Mouse (Mus musculus): ENCODE data around the gene Cdk7. TPM values are rescaled to one million over a fixed set of nuclear protein-coding genes. Genes with fewer than 3 reads are reported as not detected.
"Not testable (repeated sequence)": the region's sequence is repeated elsewhere in the genome, so short reads cannot be mapped to it uniquely, and the experiment has no call there.

The Cdk7 gene
- polyA plus RNA-seq, 1 experiment, result 0.42 TPM

DNA sequence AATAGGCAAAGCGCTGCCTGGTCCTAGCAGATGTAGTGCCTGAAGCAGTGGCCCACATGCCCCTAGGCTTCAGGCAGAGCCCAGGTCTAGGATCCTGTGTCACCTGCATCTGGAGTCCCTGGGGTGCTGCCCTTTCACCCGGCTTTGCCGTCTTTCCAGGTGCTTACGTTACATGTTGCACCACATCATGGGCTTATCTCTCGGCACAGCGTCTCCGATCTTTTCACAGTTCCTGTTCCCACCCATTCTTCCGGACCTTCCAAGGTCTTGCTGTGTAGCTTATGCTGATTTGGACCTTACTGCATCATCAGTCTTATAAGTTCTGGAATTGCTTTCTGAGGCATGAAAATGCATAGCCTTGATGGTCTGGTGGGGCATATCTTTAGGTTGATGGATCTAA is 21.8 kb upstream of the Cdk7 start:
- H3K27me3 ChIP-seq (ENCODE audit: control insufficient read depth), result no peaks in the 10 kb centered on the region
- H3K36me3 ChIP-seq (ENCODE audit: control insufficient read depth), result peaks cover 3% of the 10 kb centered on the region
- TF ChIP-seq TAL1 (IDR thresholded peaks at IDR 0.05; ENCODE audit: low read length) (no peak), GATA1 (IDR thresholded peaks at IDR 0.05; ENCODE audit: low read length) (peak; percentile 48)
- H3K4me1 ChIP-seq (ENCODE audit: control insufficient read depth), result peaks cover 62% of the 10 kb centered on the region
- no peaks in the 10 kb centered on the region for H3K9me3 ChIP-seq (ENCODE audit: control insufficient read depth, low read length)
- peak overlapping the region; percentile 26 for H3K4me3 ChIP-seq (replicated peaks)

DNA sequence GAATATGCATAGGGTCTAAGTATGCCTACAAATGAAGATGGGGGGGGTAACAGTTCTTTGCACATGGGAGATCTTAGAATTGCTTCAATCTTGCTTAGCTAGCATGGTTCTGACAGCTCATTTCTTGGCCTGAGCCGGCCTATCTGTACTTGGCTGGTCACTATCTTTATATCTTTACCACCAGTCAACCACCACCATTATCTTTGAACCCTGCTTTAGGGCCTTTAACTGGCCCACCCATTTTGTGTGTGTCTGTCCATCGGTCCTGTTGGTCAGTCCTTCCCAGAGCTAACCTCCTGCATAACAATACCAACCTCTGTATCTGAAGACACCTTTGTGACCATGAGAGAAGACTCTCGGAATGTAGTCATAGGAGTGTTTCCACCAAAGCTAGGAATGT is 20.7 kb upstream of the Cdk7 start:
- no peaks in the 10 kb centered on the region for H3K27me3 ChIP-seq (ENCODE audit: control insufficient read depth)
- TF ChIP-seq GATA1 (IDR thresholded peaks at IDR 0.05; ENCODE audit: low read length) (no peak), TAL1 (IDR thresholded peaks at IDR 0.05; ENCODE audit: low read length) (no peak)
- peaks cover 72% of the 10 kb centered on the region for H3K4me1 ChIP-seq (ENCODE audit: control insufficient read depth)
- H3K4me3 ChIP-seq (replicated peaks), result no peak overlapping the region
- H3K36me3 ChIP-seq (ENCODE audit: control insufficient read depth), result no peaks in the 10 kb centered on the region
- H3K9me3 ChIP-seq (ENCODE audit: control insufficient read depth, low read length), result no peaks in the 10 kb centered on the region

DNA sequence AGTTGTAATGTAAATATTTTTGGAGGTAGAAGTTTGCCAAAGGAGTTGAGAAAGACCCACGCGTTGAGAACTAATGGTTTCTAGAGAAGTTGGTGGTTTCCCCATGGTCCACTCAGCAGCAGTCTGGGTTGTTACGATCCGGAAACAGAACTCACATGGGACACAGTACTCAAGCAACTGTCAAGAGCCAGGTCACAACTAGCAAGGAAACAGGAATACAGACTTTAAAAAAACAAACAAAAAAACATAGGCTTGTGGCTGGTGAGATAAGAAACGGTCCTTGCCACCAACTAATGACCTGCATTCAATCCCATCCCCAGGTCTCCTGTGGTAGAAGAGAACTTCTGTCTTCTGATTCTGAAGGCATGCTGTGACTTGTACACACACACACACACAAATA is 20.1 kb upstream of the Cdk7 start:
- Histone ChIP-seq H3K36me3 (ENCODE audit: control insufficient read depth) (no peaks in the 10 kb centered on the region), H3K4me1 (ENCODE audit: control insufficient read depth) (peaks cover 76% of the 10 kb centered on the region), H3K27me3 (ENCODE audit: control insufficient read depth) (no peaks in the 10 kb centered on the region), H3K9me3 (ENCODE audit: control insufficient read depth, low read length) (no peaks in the 10 kb centered on the region), H3K4me3 (replicated peaks) (no peak overlapping the region)
- TF ChIP-seq GATA1 (IDR thresholded peaks at IDR 0.05; ENCODE audit: low read length), result no peak
- no peak for TF ChIP-seq TAL1 (IDR thresholded peaks at IDR 0.05; ENCODE audit: low read length)

DNA sequence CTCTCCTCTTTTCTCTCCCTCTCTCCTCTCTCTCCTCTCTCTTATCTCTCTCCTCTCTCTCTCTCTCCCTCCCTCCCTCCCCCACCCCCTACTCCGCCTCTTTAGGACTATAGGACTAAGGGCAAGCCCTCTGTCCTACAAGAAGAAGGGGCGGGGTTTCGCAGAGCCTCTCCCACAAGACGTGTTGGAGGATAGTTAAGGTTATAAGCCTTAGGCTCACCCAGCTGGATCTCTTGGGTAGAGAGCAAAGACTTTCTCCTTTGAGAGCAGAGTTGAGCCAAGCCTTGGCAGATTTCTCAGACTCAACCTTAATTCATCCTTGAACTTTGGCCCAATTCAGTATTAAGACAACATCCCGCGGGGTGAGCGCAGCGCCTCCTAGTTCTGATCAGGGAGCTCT is 17.9 kb upstream of the Cdk7 start:
- H3K27me3 ChIP-seq (ENCODE audit: control insufficient read depth), result no peaks in the 10 kb centered on the region
- H3K36me3 ChIP-seq (ENCODE audit: control insufficient read depth), result no peaks in the 10 kb centered on the region
- H3K4me3 ChIP-seq (replicated peaks), result no peak overlapping the region
- peaks cover 84% of the 10 kb centered on the region for H3K4me1 ChIP-seq (ENCODE audit: control insufficient read depth)
- H3K9me3 ChIP-seq (ENCODE audit: control insufficient read depth, low read length), result no peaks in the 10 kb centered on the region
- TF ChIP-seq TAL1 (IDR thresholded peaks at IDR 0.05; ENCODE audit: low read length) (no peak), GATA1 (IDR thresholded peaks at IDR 0.05; ENCODE audit: low read length) (no peak)

DNA sequence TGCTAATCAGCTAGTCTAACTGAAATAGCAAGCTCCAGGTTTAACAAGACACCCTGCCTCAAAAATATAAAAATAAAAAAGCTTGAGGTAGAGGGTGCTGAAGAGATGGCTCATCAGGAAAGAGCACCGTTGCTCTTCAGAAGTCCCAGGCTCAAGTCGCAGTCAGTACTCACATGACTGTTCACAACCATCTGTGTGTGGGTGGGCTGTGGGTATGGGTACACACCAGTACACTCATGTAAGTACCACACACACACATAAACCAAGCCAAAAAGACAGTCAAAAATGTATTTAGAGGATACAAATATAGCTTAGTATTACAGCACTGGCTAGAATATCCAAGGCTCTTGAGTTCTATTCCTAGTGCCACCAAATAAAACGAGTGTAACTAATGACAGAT is 15.4 kb upstream of the Cdk7 start:
- no peaks in the 10 kb centered on the region for H3K9me3 ChIP-seq (ENCODE audit: control insufficient read depth, low read length)
- H3K4me3 ChIP-seq (replicated peaks), result no peak overlapping the region
- H3K27me3 ChIP-seq (ENCODE audit: control insufficient read depth), result no peaks in the 10 kb centered on the region
- TF ChIP-seq TAL1 (IDR thresholded peaks at IDR 0.05; ENCODE audit: low read length), result no peak
- TF ChIP-seq GATA1 (IDR thresholded peaks at IDR 0.05; ENCODE audit: low read length), result no peak
- peaks cover 9% of the 10 kb centered on the region for H3K36me3 ChIP-seq (ENCODE audit: control insufficient read depth)
- H3K4me1 ChIP-seq (ENCODE audit: control insufficient read depth), result peaks cover 83% of the 10 kb centered on the region

DNA sequence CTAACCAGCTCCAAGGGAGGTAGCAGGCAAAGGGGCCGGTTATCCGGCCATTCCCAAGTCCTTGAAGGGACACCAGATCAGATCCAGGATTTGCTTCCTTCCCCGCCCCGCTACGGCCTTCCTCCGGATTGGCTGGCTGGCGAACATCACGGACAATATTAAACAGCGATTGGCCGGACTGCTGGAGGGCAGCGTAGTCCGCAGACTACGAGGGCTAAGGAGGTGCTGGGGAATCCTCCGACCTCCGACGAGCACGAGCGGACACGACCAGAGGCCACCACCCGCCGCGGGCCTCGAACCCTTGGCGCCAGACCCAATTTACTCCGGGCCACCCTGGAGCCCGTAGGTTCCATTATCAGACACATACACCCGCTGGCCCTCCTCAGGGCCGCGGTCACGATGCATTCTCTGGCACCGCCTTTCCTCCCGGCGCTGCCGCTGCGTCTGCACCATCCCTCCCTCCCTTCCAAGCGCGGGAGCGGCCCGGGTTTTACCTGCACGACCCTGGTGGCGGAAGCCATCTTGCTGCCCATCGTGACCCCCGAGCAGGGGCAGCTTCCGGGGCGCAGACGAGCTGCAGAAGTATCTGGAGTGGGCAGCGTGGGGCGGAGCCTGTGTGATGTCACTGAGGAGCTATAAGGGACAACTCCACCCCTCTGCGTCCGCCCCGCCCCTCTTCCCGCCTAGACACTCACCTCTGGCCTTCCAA is 13.5 kb upstream of the Cdk7 start, which contains the start of gene Mrps36:
TSS of gene Mrps36 (minus strand) at position 624 of the 709 bp plus-strand sequence.
- TF ChIP-seq GATA1 (IDR thresholded peaks at IDR 0.05; ENCODE audit: low read length) (no peak; the same call in 1 of the 2 replicates), TAL1 (IDR thresholded peaks at IDR 0.05; ENCODE audit: low read length) (peak; percentile 47; the same call in 2 of the 3 replicates)
- no peaks in the 10 kb centered on the region for H3K27me3 ChIP-seq (ENCODE audit: control insufficient read depth)
- no peaks in the 10 kb centered on the region for H3K9me3 ChIP-seq (ENCODE audit: control insufficient read depth, low read length)
- H3K4me1 ChIP-seq (ENCODE audit: control insufficient read depth), result peaks cover 74% of the 10 kb centered on the region
- H3K36me3 ChIP-seq (ENCODE audit: control insufficient read depth), result peaks cover 26% of the 10 kb centered on the region
- peak within 1 kb of the TSS; percentile 96 for H3K4me3 ChIP-seq (replicated peaks)

DNA sequence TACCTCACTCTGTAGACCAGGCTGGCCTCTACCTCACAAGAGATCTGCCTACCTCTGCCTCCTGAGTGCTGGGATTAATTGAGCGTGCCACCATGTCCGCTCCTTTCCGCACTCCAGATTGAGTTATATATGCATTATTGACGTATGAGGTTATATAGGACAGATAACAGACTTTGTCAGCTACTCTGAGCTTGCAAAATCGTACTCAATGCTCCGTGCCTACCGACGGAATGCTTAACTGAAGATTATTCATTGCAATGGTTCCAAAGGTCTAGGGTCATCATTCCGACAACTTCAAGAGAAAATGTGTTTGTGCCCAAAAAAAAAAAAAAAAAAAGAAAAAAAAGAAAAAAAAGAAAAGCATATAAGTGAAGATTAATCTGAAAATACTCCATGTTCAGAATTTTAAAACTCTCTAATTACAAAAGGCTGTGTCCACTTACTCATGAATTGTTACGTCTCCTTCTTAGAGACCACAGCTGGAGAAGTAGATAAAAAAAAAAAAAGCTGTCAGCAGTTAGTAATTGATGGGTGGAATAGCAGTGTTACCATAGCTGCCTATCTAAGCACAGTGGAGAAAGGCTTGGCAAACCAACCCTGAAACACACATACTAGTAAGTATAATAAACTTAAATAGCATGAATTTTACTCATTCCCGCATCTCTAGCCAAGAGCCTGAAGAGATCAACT is 12.8 kb upstream of the Cdk7 start:
- Histone ChIP-seq H3K4me3 (replicated peaks) (peak overlapping the region; percentile 96), H3K4me1 (ENCODE audit: control insufficient read depth) (peaks cover 70% of the 10 kb centered on the region), H3K9me3 (ENCODE audit: control insufficient read depth, low read length) (no peaks in the 10 kb centered on the region), H3K36me3 (ENCODE audit: control insufficient read depth) (peaks cover 32% of the 10 kb centered on the region), H3K27me3 (ENCODE audit: control insufficient read depth) (no peaks in the 10 kb centered on the region)
- TF ChIP-seq GATA1 (IDR thresholded peaks at IDR 0.05; ENCODE audit: low read length) (no peak), TAL1 (IDR thresholded peaks at IDR 0.05; ENCODE audit: low read length) (peak; percentile 47; the same call in 1 of the 3 replicates)

DNA sequence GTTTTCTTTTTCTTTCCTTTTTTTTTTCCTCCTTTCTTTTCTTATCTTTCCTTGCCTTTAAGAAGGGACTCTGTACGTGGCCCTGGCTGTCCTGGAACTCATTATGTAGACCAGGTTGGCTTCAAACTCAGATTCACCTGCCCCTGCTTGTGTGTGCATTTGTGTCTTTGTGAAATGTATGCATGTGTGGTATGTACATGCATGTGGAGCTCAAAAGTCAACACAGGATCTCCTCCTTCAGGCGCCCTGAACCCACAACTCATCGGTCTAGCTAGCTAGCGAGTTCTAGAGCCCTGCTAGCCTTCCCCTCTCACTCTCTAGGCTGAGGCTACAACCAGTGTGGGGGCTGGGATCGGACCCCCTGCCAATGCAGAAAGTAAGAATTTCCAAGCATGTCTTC is 12.1 kb upstream of the Cdk7 start:
- Histone ChIP-seq H3K4me3 (replicated peaks) (peak overlapping the region; percentile 96), H3K36me3 (ENCODE audit: control insufficient read depth) (peaks cover 39% of the 10 kb centered on the region), H3K9me3 (ENCODE audit: control insufficient read depth, low read length) (no peaks in the 10 kb centered on the region), H3K4me1 (ENCODE audit: control insufficient read depth) (peaks cover 68% of the 10 kb centered on the region), H3K27me3 (ENCODE audit: control insufficient read depth) (no peaks in the 10 kb centered on the region)
- TF ChIP-seq TAL1 (IDR thresholded peaks at IDR 0.05; ENCODE audit: low read length) (no peak), GATA1 (IDR thresholded peaks at IDR 0.05; ENCODE audit: low read length) (no peak)

DNA sequence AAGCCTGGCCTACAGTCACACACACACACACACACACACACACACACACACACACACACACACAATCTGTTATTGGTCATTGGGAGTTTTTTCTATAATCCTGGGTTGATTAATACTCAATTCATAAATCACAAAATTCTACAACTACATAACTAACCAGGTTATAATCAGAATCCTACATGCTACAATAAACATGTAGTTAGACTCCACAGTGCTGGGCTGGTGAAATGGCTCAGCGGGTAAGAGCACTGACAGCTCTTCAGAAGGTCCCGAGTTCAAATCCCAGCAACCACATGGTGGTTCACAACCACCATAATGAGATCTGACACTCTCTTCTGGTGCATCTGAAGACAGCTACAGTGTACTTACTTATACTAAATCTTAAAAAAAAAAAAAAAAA is 2.0 kb upstream of the Cdk7 start:
- Histone ChIP-seq H3K4me1 (ENCODE audit: control insufficient read depth) (peaks cover 30% of the 10 kb centered on the region), H3K36me3 (ENCODE audit: control insufficient read depth) (peaks cover 34% of the 10 kb centered on the region), H3K4me3 (replicated peaks) (no peak overlapping the region), H3K27me3 (ENCODE audit: control insufficient read depth) (no peaks in the 10 kb centered on the region), H3K9me3 (ENCODE audit: control insufficient read depth, low read length) (no peaks in the 10 kb centered on the region)
- TF ChIP-seq TAL1 (IDR thresholded peaks at IDR 0.05; ENCODE audit: low read length), result no peak
- no peak for TF ChIP-seq GATA1 (IDR thresholded peaks at IDR 0.05; ENCODE audit: low read length)

DNA sequence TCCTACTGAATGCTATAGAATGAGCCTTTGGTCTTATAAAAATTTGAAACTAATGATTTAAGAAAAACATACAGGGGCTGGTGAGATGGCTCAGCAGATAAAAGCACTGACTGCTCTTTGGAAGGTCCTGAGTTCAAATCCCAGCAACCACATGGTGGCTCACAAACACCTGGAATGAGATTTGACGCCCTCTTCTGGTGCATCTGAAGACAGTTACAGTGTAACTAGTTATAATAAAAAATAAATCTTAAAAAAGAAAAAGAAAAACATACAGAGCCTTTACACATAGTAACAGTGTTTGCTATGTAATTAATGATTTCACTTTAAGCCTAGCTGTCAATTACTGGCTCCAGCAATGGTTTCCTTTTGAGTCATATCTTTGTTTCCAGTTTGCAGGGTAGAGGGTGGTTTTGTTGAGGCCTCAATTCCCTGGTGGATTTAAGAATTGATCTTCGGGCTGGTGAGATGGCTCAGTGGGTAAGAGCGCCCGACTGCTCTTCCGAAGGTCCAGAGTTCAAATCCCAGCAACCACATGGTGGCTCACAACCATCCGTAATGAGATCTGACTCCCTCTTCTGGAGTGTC is 815 bp upstream of the Cdk7 start:
- H3K9me3 ChIP-seq (ENCODE audit: control insufficient read depth, low read length); H3K4me3 ChIP-seq (replicated peaks); H3K27me3 ChIP-seq (ENCODE audit: control insufficient read depth): not testable (repeated sequence)
- peaks cover 36% of the 10 kb centered on the region for H3K36me3 ChIP-seq (ENCODE audit: control insufficient read depth)
- peaks cover 31% of the 10 kb centered on the region for H3K4me1 ChIP-seq (ENCODE audit: control insufficient read depth)
